Mouse (Mus musculus): ENCODE data around the gene Olfr1314.

Gene Olfr1314

DNA sequence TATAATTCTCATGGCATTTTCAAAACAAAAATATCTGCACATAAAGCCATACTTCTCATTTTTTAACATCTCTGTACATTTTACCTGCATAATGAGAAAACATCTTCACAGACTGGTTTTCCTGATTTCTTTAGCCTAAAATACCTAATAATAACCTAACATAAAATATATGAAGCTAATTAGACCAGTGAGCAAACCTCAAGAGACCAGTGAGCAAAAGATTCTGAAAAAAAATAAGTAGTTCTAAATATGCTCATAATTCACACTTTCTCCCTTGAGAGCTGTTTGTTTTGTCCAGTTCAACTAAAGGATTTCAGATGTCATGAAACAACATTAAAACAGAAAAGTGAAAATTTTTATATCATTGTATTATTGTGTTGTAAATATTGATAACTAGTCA lies at the start of gene Olfr1314:
Olfr1314 (minus strand) TSS at position 101 of the 400 bp plus-strand sequence.
- DNase-seq: no peak

DNA sequence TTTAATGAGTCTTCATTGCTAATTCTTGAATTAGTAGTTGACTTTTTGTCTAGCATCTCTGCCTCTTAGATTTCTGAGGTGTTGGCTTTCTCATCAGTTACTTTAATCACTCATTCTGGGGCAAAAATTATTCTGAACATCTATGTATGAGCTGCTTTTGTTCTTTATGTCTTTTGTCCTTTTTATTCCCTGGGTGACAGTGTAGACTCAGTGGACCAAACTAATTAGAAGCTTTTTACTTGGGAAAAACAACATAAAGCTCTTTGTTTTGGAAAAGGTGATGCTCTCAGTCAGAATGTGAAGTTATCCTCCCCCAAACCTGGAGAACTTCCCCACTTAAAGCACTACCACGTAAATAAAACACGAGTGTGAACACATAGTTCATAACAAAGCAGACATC lies 43.4 kb upstream of the Olfr1314 start, which contains the start of gene Olfr1317:
Olfr1317 (plus strand) TSS at position 301 of the 400 bp plus-strand sequence.
- DNase-seq: no peak

DNA sequence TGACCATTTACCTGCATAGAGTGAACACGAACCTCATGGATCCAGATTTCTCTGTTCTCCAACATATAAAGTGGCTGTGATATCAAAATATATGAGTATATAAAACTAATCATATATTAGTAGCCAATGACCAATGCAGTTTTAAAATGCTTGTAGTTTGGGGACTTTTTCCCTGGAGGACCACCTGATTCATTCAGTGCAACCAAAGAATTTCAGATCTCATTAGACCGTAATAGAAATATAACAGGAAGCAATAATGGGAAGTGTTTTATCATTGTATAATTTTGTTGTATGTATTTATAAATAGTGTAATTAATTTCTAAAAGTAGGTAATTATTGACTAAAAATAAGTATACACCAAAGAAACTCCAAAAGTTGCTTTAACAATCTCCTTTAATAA lies 38.3 kb upstream of the Olfr1314 start, which contains the start of gene Olfr1316:
Olfr1316 (minus strand) TSS at position 101 of the 400 bp plus-strand sequence.
- DNase-seq: no peak

DNA sequence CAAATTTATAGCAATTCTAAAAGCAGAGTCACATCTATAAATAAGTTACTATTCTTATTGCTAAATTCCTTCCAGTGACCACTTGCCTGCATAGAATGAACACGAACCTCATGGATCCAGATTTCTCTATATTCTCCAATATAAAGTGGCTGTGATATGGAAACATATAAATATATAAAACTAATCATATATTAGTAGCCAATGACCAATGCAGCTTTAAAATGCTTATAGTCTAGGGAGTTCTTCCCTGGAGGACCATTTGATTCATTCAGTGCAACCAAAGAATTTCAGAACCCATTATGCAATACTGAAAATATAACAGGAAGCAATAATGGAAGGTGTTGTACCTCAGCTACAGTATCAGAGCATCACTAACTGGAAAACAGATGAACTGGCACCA lies 18.8 kb upstream of the Olfr1314 start, which contains the start of gene Olfr1315-ps1:
Olfr1315-ps1 (minus strand) TSS at position 101 of the 400 bp plus-strand sequence.
- DNase-seq: no peak

DNA sequence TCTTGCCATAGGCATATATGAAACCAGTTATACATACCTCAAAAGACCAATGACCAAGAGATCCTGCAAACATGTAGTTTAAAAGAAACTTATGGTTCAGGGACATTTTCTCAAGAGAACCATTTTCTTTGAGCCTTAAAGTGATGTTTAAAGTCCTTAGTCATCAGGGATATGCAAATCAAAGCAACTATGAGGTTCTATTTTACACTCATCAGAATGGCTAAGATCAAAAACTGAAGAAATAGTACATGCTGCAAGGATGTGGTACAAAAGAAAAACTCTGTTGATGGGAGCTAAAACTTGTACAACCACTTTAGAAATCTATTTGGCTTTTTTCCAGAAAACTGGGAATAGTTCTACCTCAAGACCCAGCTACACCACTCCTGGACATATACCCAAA lies 18.8 kb downstream of the Olfr1314 start, which contains the start of gene Olfr1313:
Olfr1313 (minus strand) TSS at position 101 of the 400 bp plus-strand sequence.
- no peak for DNase-seq

DNA sequence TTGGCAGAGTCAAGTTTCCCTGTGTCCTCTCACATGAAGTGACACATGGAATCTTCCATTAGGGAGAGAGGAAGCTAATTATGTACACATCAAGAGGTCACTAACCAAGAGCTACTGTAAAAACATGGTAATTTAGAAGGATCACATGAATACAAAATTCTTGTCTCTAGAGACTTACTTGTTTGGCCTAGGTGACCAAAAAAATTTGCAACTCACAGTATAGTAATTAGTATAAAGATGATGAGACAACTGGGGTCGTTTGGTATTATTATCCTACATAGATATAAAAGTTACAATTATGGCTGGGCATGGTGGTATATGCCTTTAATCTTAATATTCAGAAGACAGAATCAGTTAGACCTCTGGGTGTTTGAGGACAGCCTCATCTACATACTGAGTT lies 46.4 kb downstream of the Olfr1314 start, which contains the start of gene Olfr1312:
Olfr1312 (minus strand) TSS at position 101 of the 400 bp plus-strand sequence.
- no peak for DNase-seq
